Mouse (Mus musculus) left cerebral cortex, adult 2 months (tissue): Measurements from ENCODE around the gene Gipc2. TPM values are rescaled to one million over a fixed set of nuclear protein-coding genes. Genes with fewer than 3 reads are reported as not detected.
"Not testable (repeated sequence)": the region's sequence is repeated elsewhere in the genome, so short reads cannot be mapped to it uniquely, and the experiment has no call there.

ENCODE experiments used
- DNase-seq, 2 experiments: peaks; one replicate each; pipeline ENCODE4 v3.0.0; 2021 to 2022; ENCODE audit warnings: low spot score in 2 of 2, mixed read lengths in 1 of 2; ENCODE audit errors: extremely low spot score in 1 of 2
- H3K27ac ChIP-seq: fragments of 200-600 bp; 2 replicates; pipeline ENCODE4 v1.8.1; 2022
- H3K4me3 ChIP-seq: fragments of 200-600 bp; 2 replicates; pipeline ENCODE4 v1.8.1; 2022
- CTCF ChIP-seq: fragments of 200-600 bp; IDR thresholded peaks from 2 replicates; pipeline ENCODE4 v1.8.1; 2022; ENCODE audit warnings: antibody characterized with exemption, mild to moderate bottlenecking, moderate library complexity
- intact Hi-C: fragments of 180-260 bp; cut with DNase I; formaldehyde crosslinking; loops from one replicate; pipeline ENCODE4 v1.15.1; 2025
- total RNA-seq, 2 experiments: library from RNA; stranded (reverse); gene quantifications; 2 replicates each; pipeline ENCODE4 v1.2.3; 2021

Gene Gipc2
- total RNA-seq, 2 experiments from 2014 or later: 2.8 to 3.2 TPM

DNA sequence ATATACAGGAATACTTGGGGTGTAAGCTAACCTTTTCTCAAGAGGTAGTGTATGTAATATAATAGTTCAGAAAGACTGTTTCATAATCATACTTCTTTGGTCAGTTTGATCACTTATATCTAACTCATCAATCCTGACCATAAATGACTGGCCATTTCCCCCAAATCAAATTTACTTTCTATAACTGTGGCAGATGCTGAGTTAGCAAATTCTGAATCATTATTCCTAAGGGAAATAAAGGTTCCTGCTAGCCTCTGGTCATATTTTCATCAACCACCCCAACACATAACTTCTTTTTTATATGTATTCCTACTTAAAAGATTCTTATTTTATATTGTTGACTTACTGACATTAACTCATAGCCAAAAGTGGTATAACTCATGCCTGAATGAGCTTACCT, 36.9 kb upstream of the Gipc2 start:
- no peak overlapping the region for H3K4me3 ChIP-seq
- intact Hi-C loops: no loop called here
- DNase-seq: no peak
- H3K27ac ChIP-seq: no peak overlapping the region
- TF ChIP-seq CTCF: no peak

GRCm38 (mm10) chr3:152201651-152202050, 35.6 kb upstream of the Gipc2 start:
- no peak for DNase-seq
- intact Hi-C loops: no loop called here
- Histone ChIP-seq H3K4me3 (no peak overlapping the region), H3K27ac (no peak overlapping the region)
- no peak for TF ChIP-seq CTCF

- intact Hi-C loops: no loop called here
- DNase-seq: no peak
- Histone ChIP-seq H3K27ac (no peak overlapping the region), H3K4me3 (no peak overlapping the region)
- TF ChIP-seq CTCF: no peak
Measured at GRCm38 (mm10) chr3:152201181-152201580, 35.2 kb upstream of the Gipc2 start.

- Histone ChIP-seq H3K27ac (no peak overlapping the region), H3K4me3 (no peak overlapping the region)
- intact Hi-C loops: no loop called here
- DNase-seq: no peak
- TF ChIP-seq CTCF: no peak
Measured at GRCm38 (mm10) chr3:152199125-152199524, 33.1 kb upstream of the Gipc2 start.

DNA sequence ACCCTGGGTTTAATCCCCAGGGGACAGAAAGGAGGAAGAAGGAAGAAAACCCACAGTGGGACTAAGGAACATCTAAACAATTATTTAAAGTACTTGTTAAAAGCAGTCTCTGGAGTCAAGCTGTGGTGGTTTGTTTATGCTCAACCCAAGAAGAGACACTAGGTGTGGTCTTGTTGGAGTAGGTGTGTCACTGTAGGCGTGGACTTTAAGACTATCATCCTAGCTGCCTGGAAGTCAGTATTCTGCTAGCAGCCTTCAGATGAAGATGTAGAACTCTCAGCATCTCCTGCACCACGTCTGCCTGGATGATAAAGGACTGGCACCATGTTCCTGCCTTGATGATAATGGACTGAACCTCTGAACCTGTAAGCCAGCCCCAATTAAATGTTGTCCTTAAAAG, 31.2 kb upstream of the Gipc2 start:
- H3K27ac ChIP-seq, DNase-seq, intact Hi-C loops, H3K4me3 ChIP-seq: not testable (repeated sequence)

DNA sequence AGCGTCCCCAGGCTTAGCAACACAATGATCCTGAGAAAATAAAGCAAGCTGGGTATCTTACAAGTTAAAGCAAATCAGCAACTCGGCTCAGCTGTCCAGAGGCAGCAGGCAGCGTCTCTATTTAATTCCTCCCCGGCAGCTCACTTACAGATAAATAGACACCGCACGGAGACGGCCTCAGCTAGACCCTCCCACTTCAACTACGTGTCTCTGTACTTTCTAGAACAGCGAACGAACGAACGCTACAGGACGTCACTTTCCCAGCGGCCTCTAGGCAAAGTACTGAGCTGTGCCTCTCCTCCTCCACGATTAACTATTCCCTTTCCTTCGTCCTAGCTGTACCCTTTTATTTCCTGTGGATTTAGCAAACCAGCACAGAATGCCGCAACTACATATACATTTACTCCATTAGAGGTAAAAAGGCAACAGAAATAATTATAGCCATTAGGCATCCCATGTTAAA, 27.6 kb upstream of the Gipc2 start:
- intact Hi-C loops: loop anchor here (1.0 to 5.0 kb wide), 3 partner anchors 17 to 87 kb away; partner anchors contain the start of genes Dnajb4 and Fubp1
- Histone ChIP-seq H3K27ac (peak overlapping the region; percentile 89), H3K4me3 (peak overlapping the region; percentile 79)
- TF ChIP-seq CTCF: peak; percentile 6; the same call in 1 of the 2 replicates
- peak; percentile 83 to 86 for DNase-seq

DNA sequence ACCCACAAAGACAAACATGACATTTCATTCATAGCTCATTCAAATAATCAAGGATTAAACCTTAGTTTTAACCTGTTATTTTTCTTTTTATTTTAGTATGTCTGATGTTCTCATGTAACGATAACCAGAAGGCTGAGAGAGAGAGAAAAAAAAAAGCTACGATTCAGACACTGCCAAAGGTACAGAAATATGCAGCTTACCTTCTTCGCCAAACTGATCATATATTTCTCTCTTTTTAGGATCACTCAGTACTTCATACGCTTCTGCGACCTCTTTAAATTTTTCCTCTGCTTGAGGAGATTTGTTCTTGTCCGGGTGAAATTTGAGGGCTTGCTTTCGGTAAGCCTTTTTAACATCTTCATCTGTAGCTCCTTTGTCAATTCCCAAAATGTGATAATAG, 27.1 kb upstream of the Gipc2 start:
- peak overlapping the region; percentile 89 for H3K27ac ChIP-seq
- H3K4me3 ChIP-seq: peak overlapping the region; percentile 79
- intact Hi-C loops: loop anchor here (1.0 to 5.0 kb wide), 3 partner anchors 17 to 86 kb away; partner anchors contain the start of genes Dnajb4 and Fubp1
- DNase-seq: no peak
- TF ChIP-seq CTCF: no peak

GRCm38 (mm10) chr3:152192238-152192931, 26.4 kb upstream of the Gipc2 start:
- DNase-seq: no peak
- H3K27ac ChIP-seq: peak overlapping the region; percentile 89
- intact Hi-C loops: loop anchor here (2.0 to 5.0 kb wide), 2 partner anchors 45 to 86 kb away; no protein-coding TSS in a partner anchor
- TF ChIP-seq CTCF: no peak
- H3K4me3 ChIP-seq: peak overlapping the region; percentile 79

GRCm38 (mm10) chr3:152191791-152192237, 25.8 kb upstream of the Gipc2 start:
- peak overlapping the region; percentile 79 for H3K4me3 ChIP-seq
- intact Hi-C loops: loop anchor here (2.0 to 5.0 kb wide), 2 partner anchors 45 to 85 kb away; no protein-coding TSS in a partner anchor
- H3K27ac ChIP-seq: peak overlapping the region; percentile 2; the same call in 1 of the 2 replicates
- DNase-seq: no peak
- no peak for TF ChIP-seq CTCF

GRCm38 (mm10) chr3:152190679-152191477, 24.8 kb upstream of the Gipc2 start:
- TF ChIP-seq CTCF: no peak
- intact Hi-C loops: loop anchor here (5.0 kb wide), 1 partner anchor 44 kb away; no protein-coding TSS in a partner anchor
- Histone ChIP-seq H3K4me3 (peak overlapping the region; percentile 79), H3K27ac (no peak overlapping the region)
- no peak for DNase-seq

DNA sequence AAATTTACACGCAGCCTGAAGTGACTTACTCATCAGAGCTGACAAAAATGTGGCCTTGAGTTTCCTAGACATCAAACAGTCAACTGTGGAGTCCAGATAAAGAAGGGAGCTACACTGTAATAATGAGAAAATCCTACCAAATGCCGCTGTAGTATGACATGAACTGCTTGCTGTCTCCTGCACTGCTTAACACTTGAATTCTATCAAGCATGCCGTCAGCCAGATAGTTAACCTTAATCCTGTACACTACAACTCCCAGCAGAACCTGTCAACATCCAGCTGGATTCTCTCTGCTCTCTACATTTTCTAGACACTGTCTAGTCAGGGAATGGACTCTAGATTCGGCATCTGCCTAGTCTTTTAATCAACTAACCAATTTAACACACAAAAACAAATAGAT, 23.3 kb upstream of the Gipc2 start:
- intact Hi-C loops: no loop called here

GRCm38 (mm10) chr3:152186106-152186505, 20.1 kb upstream of the Gipc2 start:
- TF ChIP-seq CTCF: no peak
- Histone ChIP-seq H3K27ac (no peak overlapping the region), H3K4me3 (no peak overlapping the region)
- intact Hi-C loops: no loop called here
- no peak for DNase-seq

More for the DNA sequence above, 23.3 kb upstream of the Gipc2 start:
- Histone ChIP-seq H3K27ac (no peak overlapping the region), H3K4me3 (no peak overlapping the region)
- no peak for TF ChIP-seq CTCF
- no peak for DNase-seq
